Mouse (Mus musculus) lung, postnatal 0 days (tissue): ENCODE results near the gene Znrf4.

Experiments
- CTCF ChIP-seq: IDR thresholded peaks from 2 replicates; pipeline ENCODE4 v1.5.1; 2016; ENCODE audit warnings: antibody characterized with exemption, mild to moderate bottlenecking
- EP300 ChIP-seq: IDR thresholded peaks from 2 replicates; pipeline ENCODE4 v1.6.1; 2016; ENCODE audit warnings: antibody characterized with exemption, mild to moderate bottlenecking, control low read depth

DNA sequence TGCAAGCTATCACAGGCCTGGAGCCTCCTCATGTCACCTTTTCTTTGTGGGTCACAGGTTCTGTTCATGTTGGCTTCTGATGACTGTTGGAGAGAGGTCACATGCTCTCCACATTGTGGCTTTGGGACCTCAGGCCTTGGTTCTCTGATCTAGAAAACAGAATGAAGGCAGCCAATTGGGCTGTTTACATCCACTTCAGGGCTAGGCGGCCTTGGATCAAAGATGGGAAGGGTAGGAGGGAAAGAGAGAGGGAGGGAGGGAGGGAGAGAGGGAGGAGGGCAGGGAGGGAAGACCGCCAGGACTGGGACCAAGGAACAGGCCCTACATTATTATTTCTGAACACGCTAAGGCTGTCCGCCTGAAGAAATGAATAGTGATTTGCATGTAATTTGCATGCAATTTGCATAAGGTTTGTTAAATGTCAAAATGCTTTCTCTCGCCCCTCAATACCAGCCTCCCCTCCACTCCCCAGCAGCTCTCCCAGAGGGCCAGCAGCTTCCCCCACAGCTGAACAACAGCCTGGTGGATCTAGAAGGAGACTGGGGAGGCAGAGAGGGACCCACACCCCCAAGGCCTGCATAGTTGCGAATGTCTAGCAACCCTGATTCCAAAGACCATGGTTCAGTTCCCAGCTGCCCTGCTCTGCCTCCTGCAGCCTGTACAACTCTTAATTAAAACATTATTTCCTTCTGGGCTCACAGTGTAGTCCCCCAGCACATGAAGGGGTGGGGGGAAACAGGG lies 39.8 kb upstream of the Znrf4 start:
- TF ChIP-seq CTCF (no peak), EP300 (no peak)
